ENCODE assay signal across 11 mouse cellular contexts in the genomic region with DNA sequence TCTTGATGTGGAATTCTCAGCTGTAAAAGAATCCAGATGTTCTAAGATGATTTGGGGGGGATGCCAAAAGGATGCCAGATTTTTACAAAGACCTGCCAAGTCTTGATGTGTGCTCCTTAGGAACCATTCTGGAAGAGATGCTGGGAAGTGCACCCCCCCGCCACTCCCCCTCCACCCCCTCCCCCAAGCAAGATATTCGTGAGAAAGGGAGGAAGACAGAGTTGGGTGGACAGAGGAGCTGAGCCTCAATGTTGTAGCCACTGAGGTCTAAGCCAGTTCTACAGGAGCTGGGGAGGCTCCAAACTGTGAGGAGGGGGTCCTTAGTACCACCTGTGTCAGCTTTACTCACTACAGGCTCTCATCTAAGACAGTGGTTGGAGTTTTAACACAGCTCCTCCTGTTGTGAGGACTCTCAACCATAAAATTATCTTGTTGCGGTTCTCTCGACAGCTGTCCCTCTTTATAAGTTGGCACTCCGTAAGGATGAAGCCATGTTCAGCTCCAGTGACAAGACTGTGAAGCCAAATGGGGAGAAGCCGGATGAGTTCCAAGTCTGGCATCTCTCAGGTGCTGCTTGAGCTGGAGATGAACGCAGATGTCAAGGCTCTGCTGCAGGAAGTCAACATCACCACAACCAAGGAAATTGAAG. TPM values are rescaled to one million over a fixed set of nuclear protein-coding genes. Genes with fewer than 3 reads are reported as not detected.
DNase-seq lines count a peak whose midpoint lies in the region; ATAC-seq and TF ChIP-seq lines count a peak whose summit lies in the region.
"Not testable (repeated sequence)": the region's sequence is repeated elsewhere in the genome, so short reads cannot be mapped to it uniquely, and the experiment has no call there.
"Had no signal": no experiment of that assay in that cellular context is flagged by ENCODE, and none has a peak within 500 bp of the region (broad histone marks: within the 10 kb centered on the region; RNA-seq: fewer than 3 reads in every experiment).

No protein-coding gene starts in this region.

- peak; percentile 0 for DNase-seq in adrenal gland, postnatal 36 days
- DNase-seq in gastrocnemius, postnatal 4 days (ENCODE audit: low spot score in 2 of 2) = peak; percentile 38 to 39
- not testable (repeated sequence) for DNase-seq in hindbrain, embryonic 14.5 days (ENCODE audit: low spot score); midbrain, postnatal 0 days (ENCODE audit: low spot score)
- peak; percentile 12 to 34 for DNase-seq in kidney, postnatal 4 days
- peak; percentile 19 for DNase-seq in lung, adult 2 months
- peak; percentile 3 for DNase-seq in testis, postnatal 14 days (ENCODE audit: low spot score)

- not testable (repeated sequence) for H3K9ac ChIP-seq in hindbrain, embryonic 14.5 days; midbrain, postnatal 0 days (replicated peaks; ENCODE audit: low read length, poor library complexity, severe bottlenecking)

- H3K27me3 ChIP-seq in hindbrain, embryonic 14.5 days (ENCODE audit: control insufficient read depth, insufficient read depth, low read length); midbrain, postnatal 0 days (ENCODE audit: insufficient read depth, low read length): not testable (repeated sequence)

- peak; percentile 59 for ATAC-seq in erythroid progenitor cell, adult 5-6 weeks (replicated peaks; ENCODE audit: low FRiP score, poor library complexity, severe bottlenecking)
- ATAC-seq in hindbrain, embryonic 14.5 days (ENCODE audit: low FRiP score) = peak; percentile 81
- peak; percentile 77 for ATAC-seq in midbrain, postnatal 0 days (ENCODE audit: low FRiP score)

- WGBS in hindbrain, embryonic 14.5 days = 83% methylated on average over 6 of the region's 7 CpGs
- 69% methylated on average over 7 of the region's 7 CpGs for WGBS in lung, adult 2 months
- 84% methylated on average over 6 of the region's 7 CpGs for WGBS in midbrain, postnatal 0 days

- not testable (repeated sequence) for H3K4me2 ChIP-seq in hindbrain, embryonic 14.5 days (replicated peaks); midbrain, postnatal 0 days (ENCODE audit: low read depth, low read length, poor library complexity, severe bottlenecking)

- not testable (repeated sequence) for H3K9me3 ChIP-seq in hindbrain, embryonic 14.5 days (ENCODE audit: control insufficient read depth, low read length); midbrain, postnatal 0 days (ENCODE audit: low read length)

- not testable (repeated sequence) for H3K4me1 ChIP-seq in hindbrain, embryonic 14.5 days (replicated peaks; ENCODE audit: control insufficient read depth, insufficient read depth, low read length); lung, adult 2 months (ENCODE audit: control insufficient read depth, insufficient read depth, low read length); midbrain, postnatal 0 days (ENCODE audit: insufficient read depth, low read length)

- H3K4me3 ChIP-seq in hindbrain, embryonic 14.5 days (replicated peaks; ENCODE audit: low read length); lung, adult 2 months (replicated peaks; ENCODE audit: extremely low read depth, low read depth, low read length); midbrain, postnatal 0 days (ENCODE audit: low read depth, low read length): not testable (repeated sequence)

- not testable (repeated sequence) for H3K36me3 ChIP-seq in hindbrain, embryonic 14.5 days (replicated peaks; ENCODE audit: control insufficient read depth, insufficient read depth); midbrain, postnatal 0 days (ENCODE audit: insufficient read depth, low read length)

- H3K27ac ChIP-seq in hindbrain, embryonic 14.5 days; midbrain, postnatal 0 days (ENCODE audit: low read depth, low read length): not testable (repeated sequence)

- TF ChIP-seq CTCF in lung, adult 2 months (IDR thresholded peaks at IDR 0.05; ENCODE audit: insufficient read depth, low read length); midbrain, postnatal 0 days (IDR thresholded peaks at IDR 0.05): not testable (repeated sequence)

- TF ChIP-seq POLR2A in lung, adult 2 months (IDR thresholded peaks at IDR 0.05; ENCODE audit: borderline replicate concordance, extremely low read depth, low read depth, low read length) = not testable (repeated sequence)

RNA-seq across cellular contexts. Expression of a gene that starts 17.7 kb away (rescaled TPM):
- not detected for total RNA-seq in adrenal gland, postnatal 36 days (2021)
- total RNA-seq in erythroid progenitor cell, adult 5-6 weeks (2015; ENCODE audit: low replicate concordance) = not detected in 2 replicates
- total RNA-seq in erythroid progenitor cell, adult 5-6 weeks (2017; ENCODE audit: low replicate concordance) = not detected in 2 replicates
- total RNA-seq in gastrocnemius, postnatal 4 days (2021) = under 1 TPM; 0.32 to 0.47 TPM
- polyA plus RNA-seq in hindbrain, embryonic 14.5 days (2014; fragmentation: Nextera tagmentation; extraction: Ambion mirVana) = 0.16 and 0.23 TPM in 2 replicates
- 0.07 TPM in 1 of 2 replicates, not detected in the other for polyA plus RNA-seq in lung, adult 2 months (2012; rRNA removed)
- total RNA-seq in midbrain, postnatal 0 days (2014; rRNA removed) = 0.77 and 1.7 TPM in 2 replicates
- polyA plus RNA-seq in midbrain, postnatal 0 days (2015; fragmentation: Nextera tagmentation; extraction: Ambion mirVana) = 0.26 TPM in 1 of 2 replicates, not detected in the other
- polyA plus RNA-seq: C2C12; embryonic facial prominence, embryonic 10.5 days; Patski had no signal
